Mouse (Mus musculus) intestine, postnatal 0 days (tissue): Measurements from ENCODE around the gene Pitx2. TPM values are rescaled to one million over a fixed set of nuclear protein-coding genes. Genes with fewer than 3 reads are reported as not detected.

Experiments used
- ATAC-seq: fragments of 200-750 bp; cut with Nextera tagmentation; 2 replicates; pipeline ENCODE4 v1.8.0; 2017; ENCODE audit warnings: mild to moderate bottlenecking, moderate TSS enrichment, moderate library complexity
- H3K27ac ChIP-seq: fragments of 300-500 bp; sonication (generic); 2 replicates; pipeline ENCODE4 v1.5.1; 2014; ENCODE audit warnings: mild to moderate bottlenecking, low read depth, low read length, moderate library complexity
- H3K27me3 ChIP-seq: fragments of 300-500 bp; sonication (generic); replicated peaks from 2 replicates; pipeline ENCODE4 v1.6.1; 2014; ENCODE audit warnings: low read length, mixed read lengths; ENCODE audit not compliant: control insufficient read depth, insufficient read depth
- H3K36me3 ChIP-seq: fragments of 300-500 bp; sonication (generic); 2 replicates; pipeline ENCODE4 v1.6.1; 2014; ENCODE audit warnings: mild to moderate bottlenecking, moderate library complexity; ENCODE audit not compliant: control insufficient read depth, insufficient read depth
- H3K4me1 ChIP-seq: fragments of 300-500 bp; sonication (generic); replicated peaks from 2 replicates; pipeline ENCODE4 v1.6.1; 2014; ENCODE audit warnings: antibody characterized with exemption, low read length, mixed read lengths; ENCODE audit not compliant: control insufficient read depth, insufficient read depth
- H3K4me2 ChIP-seq: fragments of 300-500 bp; sonication (generic); replicated peaks from 2 replicates; pipeline ENCODE4 v1.6.1; 2014; ENCODE audit warnings: low read depth, mild to moderate bottlenecking, moderate library complexity
- H3K4me3 ChIP-seq: fragments of 300-500 bp; sonication (generic); 2 replicates; pipeline ENCODE4 v1.5.1; 2014; ENCODE audit warnings: low read depth, low read length
- H3K9ac ChIP-seq: fragments of 300-500 bp; sonication (generic); 2 replicates; pipeline ENCODE4 v1.6.1; 2014; ENCODE audit warnings: mild to moderate bottlenecking, low read depth, low read length
- H3K9me3 ChIP-seq: fragments of 300-500 bp; sonication (generic); 2 replicates; pipeline ENCODE4 v1.6.1; 2016; ENCODE audit warnings: mixed run types; ENCODE audit not compliant: control insufficient read depth
- CTCF ChIP-seq: sonication (generic); IDR thresholded peaks from 2 replicates; pipeline ENCODE4 v1.5.1; 2016; ENCODE audit warnings: low read depth, mild to moderate bottlenecking, control low read depth, antibody characterized with exemption, moderate library complexity
- WGBS: fragments of 180-500 bp; shearing (Covaris S2); extraction: QIAGEN DNeasy Blood & Tissue Kit; methylation state at CpG from one replicate; pipeline ENCODE4 v1.1.7; 2014; 5-methylcytosine and 5-hydroxymethylcytosine counted together
- polyA plus RNA-seq: library from polyadenylated mRNA; unstranded; fragments of >200 nt; fragmentation: Nextera tagmentation; extraction: Ambion mirVana; gene quantifications from 2 replicates; pipeline ENCODE4 v1.2.1, GENCODE M21; 2015

Gene Pitx2
- polyA plus RNA-seq, 1 experiment from 2014 or later: 18.3 TPM

DNA sequence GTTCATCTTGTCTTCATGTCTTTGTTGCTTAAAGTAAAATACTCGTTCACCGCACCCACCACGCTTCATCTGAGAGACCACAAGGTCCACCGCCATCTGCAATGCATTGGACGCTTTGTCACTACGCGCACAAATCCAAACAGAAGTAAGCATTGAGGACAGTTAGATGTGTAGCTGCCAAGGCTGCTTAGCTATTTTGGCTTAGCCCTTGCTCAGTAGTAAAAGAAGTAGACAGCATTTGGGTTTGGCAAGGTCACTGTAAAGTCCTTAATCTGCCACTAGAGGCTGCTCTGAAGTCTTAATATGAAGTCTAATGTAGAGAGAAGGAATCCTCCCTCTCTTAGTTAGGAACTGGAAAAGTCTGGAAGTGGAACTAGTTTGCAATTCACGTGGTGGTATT, 57.1 kb downstream of the Pitx2 start:
- peak; percentile 67 for TF ChIP-seq CTCF
- H3K4me1 ChIP-seq: no peaks in the 10 kb centered on the region
- no peaks in the 10 kb centered on the region for H3K36me3 ChIP-seq
- no peak overlapping the region for H3K4me3 ChIP-seq
- H3K27me3 ChIP-seq: no peaks in the 10 kb centered on the region
- no peak overlapping the region for H3K9ac ChIP-seq
- H3K4me2 ChIP-seq: peak overlapping the region; percentile 55
- WGBS: 57% methylated on average over 8 of the region's 8 CpGs
- ATAC-seq: no peak
- H3K9me3 ChIP-seq: no peaks in the 10 kb centered on the region
- H3K27ac ChIP-seq: no peak overlapping the region

DNA sequence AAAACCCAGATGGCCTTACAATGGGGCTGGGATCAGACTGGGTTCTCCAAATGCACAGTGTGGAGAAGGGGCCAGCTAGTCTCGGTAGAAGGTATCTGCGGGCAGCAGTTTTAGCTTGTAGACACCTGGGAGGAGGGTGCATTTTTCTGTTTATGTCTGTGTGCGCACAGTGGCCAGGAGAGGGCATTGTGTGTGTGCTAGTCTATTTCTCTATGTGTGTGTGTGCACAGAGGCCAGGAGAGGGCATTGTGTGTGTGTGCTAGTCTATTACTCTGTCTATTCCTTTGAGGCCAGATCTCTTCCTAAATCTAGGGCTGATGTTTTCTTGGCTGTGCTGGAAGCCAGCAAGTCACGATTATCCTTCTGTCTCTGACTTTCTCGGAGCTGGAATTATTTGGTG, 58.8 kb downstream of the Pitx2 start:
- Histone ChIP-seq H3K9me3 (no peaks in the 10 kb centered on the region), H3K4me2 (no peak overlapping the region), H3K36me3 (0 out of 2 replicates have a peak, but pooled peaks cover under 1% of the 10 kb centered on the region), H3K27ac (no peak overlapping the region), H3K4me3 (no peak overlapping the region), H3K9ac (no peak overlapping the region), H3K4me1 (no peaks in the 10 kb centered on the region), H3K27me3 (no peaks in the 10 kb centered on the region)
- ATAC-seq: no peak
- WGBS: 82% methylated on average over 5 of the region's 5 CpGs
- TF ChIP-seq CTCF: peak; percentile 58

Other genes with a start within 250 kb of the Pitx2 start
- 120 and 150 TPM in 2 replicates for gene Enpep, start 132.8 kb downstream of the Pitx2 start, polyA plus RNA-seq